Mouse (Mus musculus) midbrain, embryonic 12.5 days (tissue): ENCODE results near the gene Klc3. TPM values are rescaled to one million over a fixed set of nuclear protein-coding genes. Genes with fewer than 3 reads are reported as not detected.
A peak's percentile ranks its signal among the peaks of the same experiment; 100 is the strongest.

Experiments
- ATAC-seq: fragments of 200-750 bp; cut with Nextera tagmentation; 2 replicates; pipeline ENCODE4 v1.8.0; 2017; ENCODE audit warnings: low read depth, moderate TSS enrichment, moderate library complexity; ENCODE audit not compliant: low FRiP score
- H3K27ac ChIP-seq: fragments of 300-500 bp; sonication (generic); replicated peaks from 2 replicates; pipeline ENCODE4 v1.5.1; 2016; ENCODE audit warnings: mild to moderate bottlenecking
- H3K27me3 ChIP-seq: fragments of 300-500 bp; sonication (generic); 2 replicates; pipeline ENCODE4 v1.6.1; 2016; ENCODE audit warnings: mild to moderate bottlenecking
- H3K36me3 ChIP-seq: fragments of 300-500 bp; sonication (generic); 2 replicates; pipeline ENCODE4 v1.6.1; 2016
- H3K4me1 ChIP-seq: fragments of 300-500 bp; sonication (generic); 2 replicates; pipeline ENCODE4 v1.6.1; 2016
- H3K4me2 ChIP-seq: fragments of 300-500 bp; sonication (generic); replicated peaks from 2 replicates; pipeline ENCODE4 v1.6.1; 2016; ENCODE audit warnings: mild to moderate bottlenecking, moderate library complexity
- H3K4me3 ChIP-seq: fragments of 300-500 bp; sonication (generic); 2 replicates; pipeline ENCODE4 v1.5.1; 2016; ENCODE audit warnings: mild to moderate bottlenecking
- H3K9ac ChIP-seq: fragments of 300-500 bp; sonication (generic); replicated peaks from 2 replicates; pipeline ENCODE4 v1.6.1; 2016; ENCODE audit warnings: mild to moderate bottlenecking, moderate library complexity
- H3K9me3 ChIP-seq: fragments of 300-500 bp; sonication (generic); 2 replicates; pipeline ENCODE4 v1.6.1; 2016; ENCODE audit warnings: mild to moderate bottlenecking
- WGBS: fragments of 180-500 bp; shearing (Covaris S2); methylation state at CpG from one replicate; pipeline ENCODE4 v1.1.7; 2016; 5-methylcytosine and 5-hydroxymethylcytosine counted together
- microRNA counts: library from miRNA; unstranded; fragments of <30 nt; microRNA quantifications from one replicate; lab custom pipeline; 2017
- microRNA-seq: library from miRNA; unstranded; fragments of <30 nt; microRNA quantifications from one replicate; pipeline ENCODE4, GENCODE M21; 2017
- polyA plus RNA-seq: library from polyadenylated mRNA; unstranded; fragments of >200 nt; fragmentation: Nextera tagmentation; extraction: Ambion mirVana; gene quantifications from 2 replicates; pipeline ENCODE4 v1.2.1, GENCODE M21; 2016

The Klc3 gene
- polyA plus RNA-seq, 1 experiment from 2014 or later, result 2.7 TPM

GRCm38 (mm10) chr7:19358634-19359033 lies 45.3 kb downstream of the Klc3 start:
- Histone ChIP-seq H3K27me3 (peaks cover 20% of the 10 kb centered on the region), H3K4me1 (peaks cover 39% of the 10 kb centered on the region), H3K4me2 (peak overlapping the region; percentile 95), H3K9ac (peak overlapping the region; percentile 68), H3K27ac (no peak overlapping the region), H3K4me3 (peak overlapping the region; percentile 77), H3K36me3 (peaks cover 34% of the 10 kb centered on the region), H3K9me3 (no peaks in the 10 kb centered on the region)
- 20% methylated on average over 13 of the region's 13 CpGs for WGBS
- no peak for ATAC-seq

GRCm38 (mm10) chr7:19357381-19358375 lies 46.2 kb downstream of the Klc3 start:
- ATAC-seq, result no peak
- Histone ChIP-seq H3K36me3 (peaks cover 44% of the 10 kb centered on the region), H3K4me1 (peaks cover 39% of the 10 kb centered on the region), H3K27ac (no peak overlapping the region), H3K4me3 (peak overlapping the region; percentile 77), H3K9ac (0 out of 2 replicates have a peak overlapping the region, but pooled peaks have one; percentile 4), H3K4me2 (peak overlapping the region; percentile 95), H3K9me3 (no peaks in the 10 kb centered on the region), H3K27me3 (peaks cover 18% of the 10 kb centered on the region)
- 90% methylated on average over 25 of the region's 25 CpGs for WGBS

GRCm38 (mm10) chr7:19356311-19356710 lies 47.6 kb downstream of the Klc3 start:
- Histone ChIP-seq H3K27ac (no peak overlapping the region), H3K4me1 (peaks cover 26% of the 10 kb centered on the region), H3K9me3 (no peaks in the 10 kb centered on the region), H3K9ac (no peak overlapping the region), H3K4me3 (no peak overlapping the region), H3K27me3 (peaks cover 4% of the 10 kb centered on the region; the same call in 1 of the 2 replicates), H3K4me2 (no peak overlapping the region), H3K36me3 (peaks cover 57% of the 10 kb centered on the region)
- WGBS, result 78% methylated on average over 10 of the region's 10 CpGs
- ATAC-seq, result no peak

- WGBS, result 89% methylated on average over 5 of the region's 5 CpGs
- peaks cover 13% of the 10 kb centered on the region for H3K4me1 ChIP-seq
- H3K4me3 ChIP-seq, result no peak overlapping the region
- H3K4me2 ChIP-seq, result no peak overlapping the region
- H3K27ac ChIP-seq, result no peak overlapping the region
- no peaks in the 10 kb centered on the region for H3K27me3 ChIP-seq
- no peaks in the 10 kb centered on the region for H3K9me3 ChIP-seq
- ATAC-seq, result no peak
- H3K9ac ChIP-seq, result no peak overlapping the region
- peaks cover 68% of the 10 kb centered on the region for H3K36me3 ChIP-seq
Observed at GRCm38 (mm10) chr7:19354991-19355390, 48.9 kb downstream of the Klc3 start.

GRCm38 (mm10) chr7:19350221-19350620 lies 53.7 kb downstream of the Klc3 start:
- ATAC-seq, result no peak
- WGBS, result 98% methylated on average over 8 of the region's 8 CpGs
- peaks cover 9% of the 10 kb centered on the region for H3K4me1 ChIP-seq
- no peaks in the 10 kb centered on the region for H3K9me3 ChIP-seq
- no peak overlapping the region for H3K4me2 ChIP-seq
- H3K36me3 ChIP-seq, result peaks cover 72% of the 10 kb centered on the region
- H3K9ac ChIP-seq, result no peak overlapping the region
- no peak overlapping the region for H3K4me3 ChIP-seq
- no peak overlapping the region for H3K27ac ChIP-seq
- no peaks in the 10 kb centered on the region for H3K27me3 ChIP-seq

- H3K36me3 ChIP-seq, result peaks cover 64% of the 10 kb centered on the region
- no peaks in the 10 kb centered on the region for H3K9me3 ChIP-seq
- no peak overlapping the region for H3K9ac ChIP-seq
Observed at GRCm38 (mm10) chr7:19349188-19349915, 54.6 kb downstream of the Klc3 start.

GRCm38 (mm10) chr7:19344938-19345471 lies 58.9 kb downstream of the Klc3 start:
- peak overlapping the region; percentile 74 for H3K9ac ChIP-seq
- H3K36me3 ChIP-seq, result peaks cover 24% of the 10 kb centered on the region
- H3K4me3 ChIP-seq, result peak overlapping the region; percentile 71
- H3K9me3 ChIP-seq, result no peaks in the 10 kb centered on the region
- H3K27ac ChIP-seq, result peak overlapping the region; percentile 81
- H3K27me3 ChIP-seq, result peaks cover 20% of the 10 kb centered on the region
- WGBS, result under 1% methylated on average over 31 of the region's 31 CpGs
- peaks cover 29% of the 10 kb centered on the region for H3K4me1 ChIP-seq
- H3K4me2 ChIP-seq, result peak overlapping the region; percentile 82
- ATAC-seq, result peak; percentile 93

More at GRCm38 (mm10) chr7:19349188-19349915, 54.6 kb downstream of the Klc3 start:
- ATAC-seq, result no peak
- peaks cover 14% of the 10 kb centered on the region for H3K4me1 ChIP-seq
- no peak overlapping the region for H3K4me3 ChIP-seq
- no peaks in the 10 kb centered on the region for H3K27me3 ChIP-seq
- 89% methylated on average over 13 of the region's 13 CpGs for WGBS
- H3K27ac ChIP-seq, result no peak overlapping the region
- H3K4me2 ChIP-seq, result no peak overlapping the region

MicroRNA genes within 50 kb of the gene (microRNA counts, 519-probe panel; counts per million panel counts)
- microRNA mmu-miR-343 (lab: Ali Mortazavi, UCI), result not detected

Small RNA genes lying within 50 kb of the gene (microRNA-seq; reads per million reads assigned to microRNA genes)
- gene Mir343, result not detected

Other genes starting within 250 kb of the Klc3 start
- gene Gipr, start 238.0 kb downstream of the Klc3 start, polyA plus RNA-seq, result 2.1 and 3.4 TPM in 2 replicates
- gene Eml2, start 227.7 kb downstream of the Klc3 start, polyA plus RNA-seq, result 5.4 and 6.0 TPM in 2 replicates
- gene Gpr4, start 191.6 kb downstream of the Klc3 start, polyA plus RNA-seq, result 1.6 and 2.0 TPM in 2 replicates
- gene Opa3, start 175.8 kb downstream of the Klc3 start, polyA plus RNA-seq, result 41.8 and 43.7 TPM in 2 replicates
- 44.9 and 47.1 TPM in 2 replicates for gene Vasp, start 132.3 kb downstream of the Klc3 start, polyA plus RNA-seq
- gene Ppm1n, start 124.0 kb downstream of the Klc3 start, polyA plus RNA-seq, result 0.20 and 0.32 TPM in 2 replicates
- gene Rtn2, start 121.5 kb downstream of the Klc3 start, polyA plus RNA-seq, result 74.6 and 79.7 TPM in 2 replicates
- gene Fosb, start 94.1 kb downstream of the Klc3 start, polyA plus RNA-seq, result 0.20 TPM in 1 of 2 replicates, not detected in the other
- gene Ercc1, start 59.3 kb downstream of the Klc3 start, polyA plus RNA-seq, result 103 and 114 TPM in 2 replicates
- gene Cd3eap, start 44.6 kb downstream of the Klc3 start, polyA plus RNA-seq, result 19.1 and 20.6 TPM in 2 replicates
- gene Ppp1r13l, start 44.4 kb downstream of the Klc3 start, polyA plus RNA-seq, result 3.6 and 4.1 TPM in 2 replicates
- gene Ercc2, start 22.1 kb downstream of the Klc3 start, polyA plus RNA-seq, result 27.5 and 30.3 TPM in 2 replicates
- 0.12 TPM in 1 of 2 replicates, not detected in the other for gene Ckm, start 672 bp upstream of the Klc3 start, polyA plus RNA-seq
- gene Mark4, start 54.7 kb upstream of the Klc3 start, polyA plus RNA-seq, result 16.4 and 20.9 TPM in 2 replicates
- 0.42 and 0.61 TPM in 2 replicates for gene Exoc3l2, start 59.2 kb upstream of the Klc3 start, polyA plus RNA-seq
- 4.3 and 5.0 TPM in 2 replicates for gene Bloc1s3, start 104.3 kb upstream of the Klc3 start, polyA plus RNA-seq
- 41.5 and 41.7 TPM in 2 replicates for gene Trappc6a, start 104.3 kb upstream of the Klc3 start, polyA plus RNA-seq
- 0.06 TPM in 1 of 2 replicates, not detected in the other for gene Nkpd1, start 113.7 kb upstream of the Klc3 start, polyA plus RNA-seq
- 37.2 and 38.8 TPM in 2 replicates for gene Ppp1r37, start 159.0 kb upstream of the Klc3 start, polyA plus RNA-seq
- gene Zfp296, start 173.2 kb upstream of the Klc3 start, polyA plus RNA-seq, result 0.14 and 0.27 TPM in 2 replicates
- 129 and 132 TPM in 2 replicates for gene Gemin7, start 173.5 kb upstream of the Klc3 start, polyA plus RNA-seq
- 71.7 and 74.3 TPM in 2 replicates for gene Clasrp, start 200.4 kb upstream of the Klc3 start, polyA plus RNA-seq
- 4.2 and 4.9 TPM in 2 replicates for gene Relb, start 225.3 kb upstream of the Klc3 start, polyA plus RNA-seq